Mouse (Mus musculus): ENCODE measurements around the gene Slc25a30. TPM values are rescaled to one million over a fixed set of nuclear protein-coding genes. Genes with fewer than 3 reads are reported as not detected.

Gene Slc25a30
- polyA plus RNA-seq, 1 experiment: 73.3 TPM

DNA sequence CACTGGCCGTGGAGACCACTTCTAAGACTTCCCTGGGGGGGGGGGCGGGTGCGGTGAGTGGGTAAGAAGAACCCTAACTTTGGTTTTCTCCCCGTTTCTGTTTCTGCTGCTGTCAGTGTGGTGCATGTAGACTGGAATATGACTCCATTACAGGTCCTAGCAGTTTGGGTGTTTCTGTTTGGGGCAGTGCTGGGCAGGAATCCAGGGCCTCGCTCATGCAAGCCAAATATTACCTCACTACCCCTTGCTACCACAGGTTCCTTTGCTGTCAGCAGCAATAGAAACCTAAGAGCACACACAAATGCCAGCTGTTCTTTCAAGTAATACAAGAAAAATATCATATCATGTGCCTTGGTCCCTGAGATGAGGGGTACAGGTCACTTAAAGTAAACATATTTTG, 33.2 kb upstream of the Slc25a30 start:
- Histone ChIP-seq H3K4me1 (ENCODE audit: control insufficient read depth, insufficient read depth, low read length) (no peaks in the 10 kb centered on the region), H3K36me3 (ENCODE audit: control insufficient read depth, insufficient read depth, low read length, poor library complexity, severe bottlenecking) (no peaks in the 10 kb centered on the region), H3K9ac (ENCODE audit: low read depth, poor library complexity, severe bottlenecking) (no peak overlapping the region), H3K4me3 (ENCODE audit: low read depth, low read length) (no peak overlapping the region), H3K27ac (ENCODE audit: insufficient read depth, low read length) (no peak overlapping the region), H3K27me3 (ENCODE audit: control insufficient read depth, insufficient read depth, low read length, poor library complexity, severe bottlenecking) (no peaks in the 10 kb centered on the region), H3K9me3 (replicated peaks; ENCODE audit: control insufficient read depth, insufficient read depth, low read length, poor library complexity, severe bottlenecking) (no peaks in the 10 kb centered on the region)
- TF ChIP-seq POLR2A (IDR thresholded peaks at IDR 0.05; ENCODE audit: insufficient read depth, low read length) (no peak), CTCF (IDR thresholded peaks at IDR 0.05; ENCODE audit: low read depth, low read length) (no peak), EP300 (IDR thresholded peaks at IDR 0.05; ENCODE audit: insufficient read depth, low read depth, low read length) (no peak)

DNA sequence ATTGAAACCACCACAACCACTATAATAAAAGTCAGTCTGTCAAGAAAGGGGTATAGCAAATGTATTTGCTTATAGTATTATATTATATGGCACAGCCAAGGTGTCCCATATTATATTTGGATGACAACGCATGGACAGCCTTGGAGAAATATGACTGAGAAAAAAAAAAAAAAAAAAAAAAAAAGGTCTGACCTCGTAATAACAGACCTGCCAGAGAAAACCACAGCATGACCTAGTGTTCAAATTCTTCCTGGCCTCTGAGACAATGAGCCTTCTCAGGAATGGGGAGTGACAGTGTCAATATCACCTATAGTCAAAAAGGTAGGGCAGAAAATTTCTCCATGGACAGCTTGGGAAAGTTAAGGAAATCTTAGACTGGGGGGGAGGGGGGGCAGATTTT, 32.5 kb upstream of the Slc25a30 start:
- no peak overlapping the region for H3K4me3 ChIP-seq (ENCODE audit: low read depth, low read length)
- H3K9me3 ChIP-seq (replicated peaks; ENCODE audit: control insufficient read depth, insufficient read depth, low read length, poor library complexity, severe bottlenecking): no peaks in the 10 kb centered on the region; the same call in 1 of the 2 replicates
- H3K27ac ChIP-seq (ENCODE audit: insufficient read depth, low read length): no peak overlapping the region
- H3K4me1 ChIP-seq (ENCODE audit: control insufficient read depth, insufficient read depth, low read length): no peaks in the 10 kb centered on the region
- no peaks in the 10 kb centered on the region for H3K27me3 ChIP-seq (ENCODE audit: control insufficient read depth, insufficient read depth, low read length, poor library complexity, severe bottlenecking)
- TF ChIP-seq POLR2A (IDR thresholded peaks at IDR 0.05; ENCODE audit: insufficient read depth, low read length) (no peak), EP300 (IDR thresholded peaks at IDR 0.05; ENCODE audit: insufficient read depth, low read depth, low read length) (no peak), CTCF (IDR thresholded peaks at IDR 0.05; ENCODE audit: low read depth, low read length) (no peak)
- H3K36me3 ChIP-seq (ENCODE audit: control insufficient read depth, insufficient read depth, low read length, poor library complexity, severe bottlenecking): no peaks in the 10 kb centered on the region
- no peak overlapping the region for H3K9ac ChIP-seq (ENCODE audit: low read depth, poor library complexity, severe bottlenecking)

DNA sequence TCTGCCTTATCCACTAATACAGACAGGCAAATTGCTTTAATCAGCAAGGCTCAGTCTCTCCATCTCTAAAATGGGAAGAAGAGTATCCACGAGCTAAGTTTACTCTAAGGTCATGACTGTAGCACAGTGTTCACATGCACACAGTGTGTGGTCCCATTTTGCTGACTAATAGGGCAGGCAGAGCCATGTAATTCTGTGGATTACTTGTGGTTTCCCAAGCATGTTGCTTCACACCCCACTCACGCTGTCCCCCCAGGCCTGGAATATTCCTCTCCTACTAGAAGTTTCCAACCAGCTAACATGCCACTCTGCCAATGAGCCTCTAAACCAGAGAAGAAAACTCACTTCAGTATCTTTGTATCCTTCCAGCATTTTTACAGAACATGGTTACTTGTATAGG, 31.7 kb upstream of the Slc25a30 start:
- Histone ChIP-seq H3K9ac (ENCODE audit: low read depth, poor library complexity, severe bottlenecking) (no peak overlapping the region), H3K4me1 (ENCODE audit: control insufficient read depth, insufficient read depth, low read length) (no peaks in the 10 kb centered on the region), H3K36me3 (ENCODE audit: control insufficient read depth, insufficient read depth, low read length, poor library complexity, severe bottlenecking) (no peaks in the 10 kb centered on the region), H3K9me3 (replicated peaks; ENCODE audit: control insufficient read depth, insufficient read depth, low read length, poor library complexity, severe bottlenecking) (peaks cover 4% of the 10 kb centered on the region), H3K27ac (ENCODE audit: insufficient read depth, low read length) (no peak overlapping the region), H3K27me3 (ENCODE audit: control insufficient read depth, insufficient read depth, low read length, poor library complexity, severe bottlenecking) (no peaks in the 10 kb centered on the region), H3K4me3 (ENCODE audit: low read depth, low read length) (no peak overlapping the region)
- TF ChIP-seq CTCF (IDR thresholded peaks at IDR 0.05; ENCODE audit: low read depth, low read length) (no peak), EP300 (IDR thresholded peaks at IDR 0.05; ENCODE audit: insufficient read depth, low read depth, low read length) (no peak), POLR2A (IDR thresholded peaks at IDR 0.05; ENCODE audit: insufficient read depth, low read length) (no peak)

DNA sequence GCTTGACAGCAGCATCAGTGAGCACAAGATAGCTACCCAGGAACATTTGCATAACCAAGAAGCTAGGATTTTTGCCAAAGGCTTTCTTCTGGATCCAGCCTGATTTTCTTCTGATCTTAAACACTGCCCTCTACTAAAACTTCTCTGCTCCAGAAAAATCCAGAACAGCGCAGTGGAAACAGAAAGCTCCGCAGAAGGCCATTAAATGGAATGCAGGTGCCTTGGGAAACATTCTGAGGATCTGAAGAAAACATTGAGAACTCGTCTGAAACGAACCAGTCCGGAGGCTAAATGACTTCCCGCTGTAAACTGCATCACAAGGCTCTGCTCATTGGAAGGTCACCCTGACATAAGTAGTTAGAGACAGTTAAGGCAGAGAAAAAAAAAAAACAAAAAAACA, 23.1 kb upstream of the Slc25a30 start:
- H3K9ac ChIP-seq (ENCODE audit: low read depth, poor library complexity, severe bottlenecking): no peak overlapping the region
- H3K4me1 ChIP-seq (ENCODE audit: control insufficient read depth, insufficient read depth, low read length): no peaks in the 10 kb centered on the region
- no peak overlapping the region for H3K4me3 ChIP-seq (ENCODE audit: low read depth, low read length)
- H3K27me3 ChIP-seq (ENCODE audit: control insufficient read depth, insufficient read depth, low read length, poor library complexity, severe bottlenecking): no peaks in the 10 kb centered on the region
- H3K27ac ChIP-seq (ENCODE audit: insufficient read depth, low read length): no peak overlapping the region
- TF ChIP-seq POLR2A (IDR thresholded peaks at IDR 0.05; ENCODE audit: insufficient read depth, low read length): no peak
- TF ChIP-seq EP300 (IDR thresholded peaks at IDR 0.05; ENCODE audit: insufficient read depth, low read depth, low read length): no peak
- no peak for TF ChIP-seq CTCF (IDR thresholded peaks at IDR 0.05; ENCODE audit: low read depth, low read length)
- H3K36me3 ChIP-seq (ENCODE audit: control insufficient read depth, insufficient read depth, low read length, poor library complexity, severe bottlenecking): no peaks in the 10 kb centered on the region
- H3K9me3 ChIP-seq (replicated peaks; ENCODE audit: control insufficient read depth, insufficient read depth, low read length, poor library complexity, severe bottlenecking): peaks cover 4% of the 10 kb centered on the region

DNA sequence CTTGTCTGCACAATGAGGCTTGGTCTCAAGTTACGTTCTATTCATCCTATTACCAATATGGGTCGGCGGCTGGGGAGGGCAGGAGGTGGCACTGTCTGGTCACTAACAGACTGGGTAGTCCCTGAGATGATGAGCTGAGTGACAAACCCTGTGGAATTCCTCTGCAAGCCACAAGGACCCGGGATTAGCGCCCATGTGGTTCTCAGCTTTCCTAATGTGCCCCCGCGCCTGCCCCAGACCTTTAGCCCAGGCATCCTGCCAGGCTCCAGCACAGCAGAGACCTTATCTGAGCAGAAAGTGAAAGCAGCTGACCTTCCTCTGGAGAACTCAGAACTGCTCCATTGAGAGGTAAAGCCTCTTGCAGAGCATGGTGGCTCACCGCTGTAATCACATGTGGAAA, 21.0 kb upstream of the Slc25a30 start:
- H3K27ac ChIP-seq (ENCODE audit: insufficient read depth, low read length): no peak overlapping the region
- no peaks in the 10 kb centered on the region for H3K36me3 ChIP-seq (ENCODE audit: control insufficient read depth, insufficient read depth, low read length, poor library complexity, severe bottlenecking)
- H3K9me3 ChIP-seq (replicated peaks; ENCODE audit: control insufficient read depth, insufficient read depth, low read length, poor library complexity, severe bottlenecking): no peaks in the 10 kb centered on the region
- TF ChIP-seq EP300 (IDR thresholded peaks at IDR 0.05; ENCODE audit: insufficient read depth, low read depth, low read length) (no peak), POLR2A (IDR thresholded peaks at IDR 0.05; ENCODE audit: insufficient read depth, low read length) (no peak), CTCF (IDR thresholded peaks at IDR 0.05; ENCODE audit: low read depth, low read length) (no peak)
- no peaks in the 10 kb centered on the region for H3K4me1 ChIP-seq (ENCODE audit: control insufficient read depth, insufficient read depth, low read length)
- no peak overlapping the region for H3K4me3 ChIP-seq (ENCODE audit: low read depth, low read length)
- no peaks in the 10 kb centered on the region for H3K27me3 ChIP-seq (ENCODE audit: control insufficient read depth, insufficient read depth, low read length, poor library complexity, severe bottlenecking)
- H3K9ac ChIP-seq (ENCODE audit: low read depth, poor library complexity, severe bottlenecking): no peak overlapping the region

DNA sequence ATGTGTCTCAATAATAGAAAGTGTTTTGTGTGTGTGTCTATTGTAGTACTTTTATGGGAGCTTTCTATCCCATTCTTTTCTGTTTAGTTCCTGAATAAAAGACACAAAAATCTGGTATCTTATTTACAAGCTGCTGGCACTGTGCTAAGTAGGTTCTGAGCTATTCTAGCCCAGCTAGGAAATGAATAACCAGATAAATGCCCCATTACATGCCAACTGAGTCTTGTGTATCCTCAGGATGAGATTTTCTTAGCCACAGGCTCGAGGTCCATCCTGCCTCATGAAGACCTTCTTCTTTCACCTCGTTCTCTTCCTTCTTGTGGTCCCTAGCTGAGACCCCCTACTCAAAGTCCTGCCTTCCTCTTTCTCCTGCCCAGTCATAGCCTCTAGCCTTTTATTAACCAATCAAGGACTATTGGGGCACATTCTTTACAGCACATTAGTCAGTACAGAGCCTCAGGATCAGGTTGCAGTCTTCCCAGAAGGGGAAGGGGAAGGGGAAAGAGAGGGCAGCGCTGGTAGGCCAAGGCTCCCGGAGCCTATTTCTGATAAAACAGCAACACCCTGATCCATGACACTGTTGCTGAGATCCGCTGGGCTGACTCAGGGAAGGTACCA, 11.0 kb upstream of the Slc25a30 start:
- no peaks in the 10 kb centered on the region; the same call in 1 of the 2 replicates for H3K27me3 ChIP-seq (ENCODE audit: control insufficient read depth, insufficient read depth, low read length, poor library complexity, severe bottlenecking)
- TF ChIP-seq CTCF (IDR thresholded peaks at IDR 0.05; ENCODE audit: low read depth, low read length) (no peak), POLR2A (IDR thresholded peaks at IDR 0.05; ENCODE audit: insufficient read depth, low read length) (no peak), EP300 (IDR thresholded peaks at IDR 0.05; ENCODE audit: insufficient read depth, low read depth, low read length) (no peak)
- H3K9me3 ChIP-seq (replicated peaks; ENCODE audit: control insufficient read depth, insufficient read depth, low read length, poor library complexity, severe bottlenecking): no peaks in the 10 kb centered on the region
- no peaks in the 10 kb centered on the region for H3K36me3 ChIP-seq (ENCODE audit: control insufficient read depth, insufficient read depth, low read length, poor library complexity, severe bottlenecking)
- no peak overlapping the region for H3K4me3 ChIP-seq (ENCODE audit: low read depth, low read length)
- no peak overlapping the region for H3K27ac ChIP-seq (ENCODE audit: insufficient read depth, low read length)
- no peaks in the 10 kb centered on the region for H3K4me1 ChIP-seq (ENCODE audit: control insufficient read depth, insufficient read depth, low read length)
- no peak overlapping the region for H3K9ac ChIP-seq (ENCODE audit: low read depth, poor library complexity, severe bottlenecking)
